Mouse (Mus musculus) bone marrow, adult 2 months (tissue): ENCODE measurements around the gene Ncapg2.

Experiments
- CTCF ChIP-seq: fragments of 200-500 bp; IDR thresholded peaks from 2 replicates; pipeline ENCODE4 v1.5.1; 2011; ENCODE audit warnings: low read length, control low read depth; ENCODE audit not compliant: control insufficient read depth, insufficient read depth
- POLR2A ChIP-seq: fragments of 200-500 bp; IDR thresholded peaks from 2 replicates; pipeline ENCODE4 v1.6.1; 2011; ENCODE audit warnings: low read depth, mild to moderate bottlenecking, control low read depth, low read length, borderline replicate concordance; ENCODE audit not compliant: control insufficient read depth

GRCm38 (mm10) chr12:116512482-116512881 lies 107.3 kb downstream of the Ncapg2 start:
- no peak for TF ChIP-seq CTCF
- TF ChIP-seq POLR2A: no peak
